ENCODE assay signal across 12 mouse cellular contexts in the genomic region with DNA sequence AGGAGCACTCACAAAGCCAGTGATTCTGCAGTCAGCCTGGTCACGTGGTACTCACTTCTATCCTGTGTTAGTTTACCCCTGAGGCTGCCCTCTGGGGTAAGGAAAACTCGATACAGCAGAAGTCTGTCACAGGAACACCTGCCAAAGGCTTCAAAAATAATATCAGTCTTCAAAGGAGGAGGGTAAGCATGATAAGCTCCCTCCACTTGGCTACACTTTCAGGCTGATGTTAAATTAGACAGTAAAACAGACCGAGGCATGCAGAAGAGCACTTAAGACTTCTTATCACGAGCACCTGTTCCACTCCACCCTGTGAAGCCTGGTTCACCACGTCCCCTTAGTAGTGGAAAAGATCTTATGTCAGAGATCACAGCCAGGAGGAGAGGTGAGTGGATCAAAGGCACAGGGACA.
DNase-seq lines count a peak whose midpoint lies in the region; ATAC-seq and TF ChIP-seq lines count a peak whose summit lies in the region.
"Had no signal": no experiment of that assay in that cellular context is flagged by ENCODE, and none has a peak within 500 bp of the region (broad histone marks: within the 10 kb centered on the region; RNA-seq: fewer than 3 reads in every experiment).

No protein-coding gene starts in this region.

- peaks cover 19% of the 10 kb centered on the region for H3K4me1 ChIP-seq in hindbrain, postnatal 0 days (ENCODE audit: insufficient read depth, low read length)
- H3K4me1 ChIP-seq in hindbrain, embryonic 16.5 days (ENCODE audit: control insufficient read depth, insufficient read depth, low read depth, low read length): peaks cover 6% of the 10 kb centered on the region
- H3K4me1 ChIP-seq in liver, embryonic 15.5 days (replicated peaks): peaks cover 4% of the 10 kb centered on the region; the same call in 1 of the 2 replicates
- H3K4me1 ChIP-seq in small intestine, adult 2 months (ENCODE audit: control insufficient read depth, insufficient read depth, insufficient read length, low read length): peaks cover 20% of the 10 kb centered on the region; the same call in 1 of the 2 replicates

- no peaks in the 10 kb centered on the region for H3K9me3 ChIP-seq in hindbrain, postnatal 0 days (ENCODE audit: low read length)
- H3K9me3 ChIP-seq in hindbrain, embryonic 16.5 days (ENCODE audit: control insufficient read depth, low read length): no peaks in the 10 kb centered on the region
- H3K9me3 ChIP-seq in liver, embryonic 15.5 days (replicated peaks): no peaks in the 10 kb centered on the region
- H3K9me3 ChIP-seq: limb, embryonic 12.5 days had no signal

- no peaks in the 10 kb centered on the region for H3K36me3 ChIP-seq in hindbrain, postnatal 0 days (ENCODE audit: insufficient read depth, low read length)
- no peaks in the 10 kb centered on the region for H3K36me3 ChIP-seq in hindbrain, embryonic 16.5 days (ENCODE audit: control insufficient read depth, insufficient read depth, low read length)
- no peaks in the 10 kb centered on the region for H3K36me3 ChIP-seq in liver, embryonic 15.5 days (replicated peaks)
- no peaks in the 10 kb centered on the region for H3K36me3 ChIP-seq in small intestine, adult 2 months (ENCODE audit: control insufficient read depth, insufficient read depth, low read length)
- H3K36me3 ChIP-seq: limb, embryonic 12.5 days had no signal

- no peak overlapping the region for H3K4me2 ChIP-seq in hindbrain, postnatal 0 days (ENCODE audit: low read depth, low read length)
- no peak overlapping the region for H3K4me2 ChIP-seq in hindbrain, embryonic 16.5 days (ENCODE audit: low read length)
- no peak overlapping the region for H3K4me2 ChIP-seq in liver, embryonic 15.5 days
- H3K4me2 ChIP-seq: heart, embryonic 11.5 days; limb, embryonic 12.5 days had no signal

- TF ChIP-seq CTCF in hindbrain, postnatal 0 days (IDR thresholded peaks at IDR 0.05; ENCODE audit: low read depth): no peak
- no peak for TF ChIP-seq CTCF in small intestine, adult 2 months (IDR thresholded peaks at IDR 0.05; ENCODE audit: extremely low read depth, insufficient read length, insufficient replicate concordance, low read depth, low read length)

- no peak for TF ChIP-seq POLR2A in small intestine, adult 2 months (IDR thresholded peaks at IDR 0.05; ENCODE audit: low read depth, low read length)

- H3K27ac ChIP-seq in hindbrain, postnatal 0 days: peak overlapping the region; percentile 45; the same call in 1 of the 2 replicates
- H3K27ac ChIP-seq in hindbrain, embryonic 16.5 days (ENCODE audit: low read depth, low read length): no peak overlapping the region
- H3K27ac ChIP-seq in liver, embryonic 15.5 days (replicated peaks): no peak overlapping the region
- H3K27ac ChIP-seq in small intestine, adult 2 months (ENCODE audit: insufficient read depth, low read depth, low read length): peak overlapping the region; percentile 49
- H3K27ac ChIP-seq: limb, embryonic 12.5 days had no signal

- DNase-seq in hindbrain, postnatal 0 days (ENCODE audit: low spot score): no peak
- peak; percentile 48 for DNase-seq in thymus, postnatal 25 days
- no peak for DNase-seq in thymus, postnatal 10 days (ENCODE audit: low spot score in 2 of 2)
- no peak for DNase-seq in cerebellum, postnatal 14 days
- no peak for DNase-seq in left cerebral cortex, adult 9 months (ENCODE audit: low spot score in 2 of 2)
- DNase-seq: cerebellum, adult 9-11 months; spleen, adult 18-20 months had no signal

- H3K9ac ChIP-seq in hindbrain, postnatal 0 days (replicated peaks; ENCODE audit: low read length): no peak overlapping the region
- no peak overlapping the region for H3K9ac ChIP-seq in hindbrain, embryonic 16.5 days (ENCODE audit: low read depth, low read length)
- H3K9ac ChIP-seq in liver, embryonic 15.5 days: no peak overlapping the region
- H3K9ac ChIP-seq: limb, embryonic 12.5 days had no signal

- no peak for ATAC-seq in hindbrain, postnatal 0 days
- no peak for ATAC-seq in hindbrain, embryonic 16.5 days
- ATAC-seq in liver, embryonic 15.5 days (ENCODE audit: insufficient read depth): peak; percentile 74

- no peak overlapping the region for H3K4me3 ChIP-seq in hindbrain, postnatal 0 days (ENCODE audit: low read length)
- H3K4me3 ChIP-seq in hindbrain, embryonic 16.5 days (ENCODE audit: low read length): no peak overlapping the region
- no peak overlapping the region for H3K4me3 ChIP-seq in liver, embryonic 15.5 days (replicated peaks)
- no peak overlapping the region for H3K4me3 ChIP-seq in small intestine, adult 2 months (ENCODE audit: low read depth, low read length)
- H3K4me3 ChIP-seq: limb, embryonic 12.5 days had no signal

- 52% methylated on average over 5 of the region's 5 CpGs for WGBS in hindbrain, postnatal 0 days
- WGBS in hindbrain, embryonic 16.5 days: 67% methylated on average over 5 of the region's 5 CpGs
- 23% methylated on average over 5 of the region's 5 CpGs for WGBS in liver, embryonic 15.5 days (ENCODE audit: insufficient replicate concordance)
- WGBS in small intestine, adult 2 months: 23% methylated on average over 5 of the region's 5 CpGs

- no peaks in the 10 kb centered on the region for H3K27me3 ChIP-seq in hindbrain, postnatal 0 days (ENCODE audit: insufficient read depth, low read length)
- no peaks in the 10 kb centered on the region for H3K27me3 ChIP-seq in hindbrain, embryonic 16.5 days (replicated peaks; ENCODE audit: control insufficient read depth, insufficient read depth, low read length)
- no peaks in the 10 kb centered on the region for H3K27me3 ChIP-seq in liver, embryonic 15.5 days
- H3K27me3 ChIP-seq in small intestine, adult 2 months (ENCODE audit: control insufficient read depth, insufficient read depth, low read length): no peaks in the 10 kb centered on the region
- H3K27me3 ChIP-seq: limb, embryonic 12.5 days had no signal

Comparison
In these comparisons a context has a peak if more than half of its experiments do, and no peak if none do; other contexts are left out.
1. H3K27ac ChIP-seq: peak in hindbrain, postnatal 0 days (single experiment) and small intestine, adult 2 months (single experiment); none in hindbrain, embryonic 16.5 days (single experiment) and liver, embryonic 15.5 days (single experiment).